Mouse (Mus musculus) lung, postnatal 25 days (tissue): ENCODE measurements around the gene Fstl5.
"Not testable (repeated sequence)": the region's sequence is repeated elsewhere in the genome, so short reads cannot be mapped to it uniquely, and the experiment has no call there.

Experiments
- DNase-seq: peaks from one replicate; pipeline ENCODE4 v3.0.0; 2022; ENCODE audit warnings: low spot score

Fstl5 gene

GRCm38 (mm10) chr3:76074060-76074707, at the start of gene Fstl5:
Fstl5 (plus strand) TSS chr3:76074270.
- no peak for DNase-seq

- no peak for DNase-seq
Observed at GRCm38 (mm10) chr3:76025523-76025922, 48.5 kb upstream of the Fstl5 start.

GRCm38 (mm10) chr3:76051124-76051523, 22.9 kb upstream of the Fstl5 start:
- DNase-seq, result no peak

- no peak for DNase-seq
Observed at GRCm38 (mm10) chr3:76061996-76062395, 12.1 kb upstream of the Fstl5 start.

GRCm38 (mm10) chr3:76067920-76068319, 6.2 kb upstream of the Fstl5 start:
- DNase-seq, result peak; percentile 62

- no peak for DNase-seq
Observed at GRCm38 (mm10) chr3:76072826-76073225, 1.2 kb upstream of the Fstl5 start.

- DNase-seq, result no peak
Observed at GRCm38 (mm10) chr3:76140445-76140844, 66.4 kb downstream of the Fstl5 start.

GRCm38 (mm10) chr3:76147846-76148245, 73.8 kb downstream of the Fstl5 start:
- no peak for DNase-seq

GRCm38 (mm10) chr3:76238834-76239233, 164.8 kb downstream of the Fstl5 start:
- DNase-seq, result no peak

- DNase-seq, result no peak
Observed at GRCm38 (mm10) chr3:76251385-76251784, 177.3 kb downstream of the Fstl5 start.

- no peak for DNase-seq
Observed at GRCm38 (mm10) chr3:76292993-76293392, 218.9 kb downstream of the Fstl5 start.

- DNase-seq, result no peak
Observed at GRCm38 (mm10) chr3:76294394-76294793, 220.3 kb downstream of the Fstl5 start.

- no peak for DNase-seq
Observed at GRCm38 (mm10) chr3:76301026-76301773, 227.1 kb downstream of the Fstl5 start.

- no peak for DNase-seq
Observed at GRCm38 (mm10) chr3:76316991-76317390, 242.9 kb downstream of the Fstl5 start.

- no peak for DNase-seq
Observed at GRCm38 (mm10) chr3:76319531-76319930, 245.5 kb downstream of the Fstl5 start.

- DNase-seq, result no peak
Observed at GRCm38 (mm10) chr3:76322431-76322830, 248.4 kb downstream of the Fstl5 start.

- DNase-seq, result no peak
Observed at GRCm38 (mm10) chr3:76336922-76337321, 262.9 kb downstream of the Fstl5 start.

GRCm38 (mm10) chr3:76367000-76367399, 292.9 kb downstream of the Fstl5 start:
- DNase-seq, result no peak

- no peak for DNase-seq
Observed at GRCm38 (mm10) chr3:76369910-76370309, 295.8 kb downstream of the Fstl5 start.

GRCm38 (mm10) chr3:76428775-76429372, 354.8 kb downstream of the Fstl5 start:
- no peak for DNase-seq

- DNase-seq, result no peak
Observed at GRCm38 (mm10) chr3:76467229-76467874, 393.3 kb downstream of the Fstl5 start.

GRCm38 (mm10) chr3:76468147-76468546, 394.1 kb downstream of the Fstl5 start:
- no peak for DNase-seq

- not testable (repeated sequence) for DNase-seq
Observed at GRCm38 (mm10) chr3:76507891-76508290, 433.8 kb downstream of the Fstl5 start.
